Mouse (Mus musculus): ENCODE measurements at regions not wholly inside any gene's neighbourhood (a gene's known extent, or its start where the extent isn't known, plus 50 kb on each side); places are given as distances from the start of the nearest gene placed in this dataset.

DNA sequence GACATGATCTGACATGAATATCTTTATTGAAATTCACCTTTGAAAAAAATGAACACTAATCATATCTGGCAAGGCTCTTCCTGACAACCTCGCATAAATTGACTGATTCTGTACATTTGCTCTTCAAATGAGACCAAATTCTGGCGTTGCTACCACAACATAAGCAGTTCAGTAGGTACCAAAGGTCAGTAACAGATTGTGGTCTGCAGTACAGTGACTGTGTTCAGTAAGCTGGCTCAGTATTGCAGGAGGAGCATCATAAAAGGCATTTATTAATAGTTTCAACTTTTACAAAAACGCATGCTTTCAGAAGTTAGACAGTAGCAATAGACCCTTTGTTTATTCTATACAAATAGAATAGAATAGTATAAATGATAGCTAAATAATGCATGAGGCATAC, 226.7 kb upstream of the Dab2 start:
- ATAC-seq (replicated peaks; ENCODE audit: low FRiP score, poor library complexity, severe bottlenecking): no peak

DNA sequence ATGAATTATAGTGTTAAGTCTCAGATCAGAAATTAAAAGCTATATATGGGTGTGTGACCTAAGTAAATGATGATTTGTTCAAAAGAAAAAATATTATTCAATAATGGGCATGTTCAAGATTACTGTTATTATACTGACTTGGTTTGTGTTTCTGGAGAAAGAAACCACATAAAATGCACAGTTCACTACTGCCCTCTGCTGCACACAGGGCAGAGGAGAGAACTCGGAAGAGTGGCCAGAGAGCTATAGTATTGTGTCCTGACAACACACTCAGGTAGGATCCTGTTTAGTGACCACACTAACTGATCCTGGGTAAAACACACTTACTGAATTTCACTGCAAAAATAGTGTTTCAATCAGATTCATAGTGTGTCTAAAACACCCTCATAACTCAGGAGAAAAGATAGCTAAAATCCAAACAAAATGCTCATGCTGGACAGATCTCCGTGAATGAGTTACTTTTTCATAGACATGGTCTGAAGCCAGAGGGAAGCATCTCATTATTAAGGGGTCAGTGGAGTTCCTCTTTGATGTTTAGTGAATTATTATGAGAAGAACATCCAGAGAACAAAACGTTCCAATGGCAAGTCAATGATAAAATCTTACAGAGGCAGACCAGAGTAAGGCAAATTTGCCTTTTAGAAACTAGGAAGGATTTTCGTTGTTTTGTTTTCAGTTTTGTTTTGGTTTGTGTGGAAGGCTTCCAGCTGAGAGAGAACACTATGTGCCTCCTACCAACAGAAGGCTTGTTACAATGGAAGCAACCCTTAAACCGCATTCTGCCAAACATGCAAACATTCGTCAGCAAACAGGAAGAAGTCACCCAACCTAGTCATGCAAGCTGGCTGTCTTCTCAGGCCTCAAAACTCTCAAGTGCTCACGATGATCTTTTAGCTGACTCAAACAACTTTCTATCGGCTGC, 218.6 kb upstream of the Dab2 start:
- ATAC-seq (replicated peaks; ENCODE audit: low FRiP score, poor library complexity, severe bottlenecking): peak; percentile 96

DNA sequence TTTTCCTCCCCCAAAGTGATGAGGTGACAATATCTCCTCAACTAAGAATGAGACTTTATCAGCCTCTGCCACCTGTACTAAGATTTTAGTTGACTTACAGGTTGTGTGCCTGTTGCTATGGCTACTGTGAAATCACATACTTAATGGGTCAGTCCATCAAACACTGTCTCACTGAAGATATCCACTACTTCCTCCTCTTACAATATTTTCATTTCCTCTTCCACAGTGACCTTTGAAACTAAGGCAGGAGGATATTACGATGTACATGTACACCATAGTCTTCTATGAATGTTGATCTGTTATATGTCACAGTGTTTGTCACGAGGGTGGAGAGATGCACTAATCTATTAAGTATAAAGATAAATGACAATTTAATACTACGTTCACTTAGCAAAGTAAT, 212.4 kb upstream of the Dab2 start:
- ATAC-seq (replicated peaks; ENCODE audit: low FRiP score, poor library complexity, severe bottlenecking): no peak

DNA sequence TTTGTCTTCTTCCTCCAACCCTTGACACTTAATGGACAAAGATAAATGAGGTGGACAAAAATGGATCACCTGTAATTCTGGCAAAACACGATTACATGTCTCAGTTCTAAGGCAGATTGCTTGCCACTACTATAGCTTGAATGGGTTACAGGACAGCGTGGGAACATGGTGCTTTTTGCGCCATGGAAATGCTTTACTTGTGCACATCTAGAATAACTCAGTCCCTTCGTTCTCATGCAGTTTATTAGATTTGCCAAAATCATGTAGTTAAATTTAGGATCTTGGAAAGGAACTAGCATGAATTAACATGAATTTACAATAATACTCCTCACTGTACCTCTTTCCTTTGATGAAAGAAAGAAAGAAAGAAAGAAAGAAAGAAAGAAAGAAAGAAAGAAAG, 211.1 kb upstream of the Dab2 start:
- ATAC-seq (replicated peaks; ENCODE audit: low FRiP score, poor library complexity, severe bottlenecking): no peak

DNA sequence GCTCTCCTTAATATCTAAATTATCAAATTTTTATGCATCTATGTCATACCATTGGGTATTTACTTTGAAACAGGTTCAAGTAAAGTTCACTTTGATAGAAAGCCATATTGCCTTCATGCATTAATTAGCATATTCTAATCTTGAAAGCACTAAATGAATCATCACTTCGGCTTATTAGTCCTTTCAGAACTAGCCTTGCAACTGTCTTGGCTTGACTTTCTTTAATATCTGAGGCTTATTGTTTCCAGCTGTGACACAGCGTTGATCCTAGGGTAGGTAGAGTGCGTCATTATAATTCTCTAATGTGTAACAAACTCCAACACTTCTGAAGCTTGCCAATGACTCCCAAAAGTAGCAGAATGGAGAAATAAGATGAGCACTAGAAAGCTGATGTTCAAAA, 169.9 kb upstream of the Dab2 start:
- no peak for ATAC-seq (replicated peaks; ENCODE audit: low FRiP score, poor library complexity, severe bottlenecking)

DNA sequence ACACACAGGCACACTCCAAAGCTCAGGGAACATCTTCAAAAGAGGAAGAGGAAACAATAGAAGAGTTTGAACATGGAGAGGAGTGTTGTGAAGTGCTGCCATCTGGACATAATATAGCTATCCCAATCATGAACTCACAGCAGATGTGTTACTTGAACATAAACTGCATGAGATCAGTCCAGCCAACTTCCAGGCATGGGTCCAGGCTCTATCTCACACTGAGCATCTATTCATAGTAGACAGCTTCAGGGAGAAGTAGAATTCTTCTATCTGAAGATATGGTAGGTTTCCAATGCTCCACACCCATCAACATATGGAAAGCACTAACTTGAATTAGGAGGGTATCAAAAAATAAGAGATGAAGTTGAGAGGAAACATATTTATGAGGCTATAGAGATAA, 167.4 kb upstream of the Dab2 start:
- no peak for ATAC-seq (replicated peaks; ENCODE audit: low FRiP score, poor library complexity, severe bottlenecking)

DNA sequence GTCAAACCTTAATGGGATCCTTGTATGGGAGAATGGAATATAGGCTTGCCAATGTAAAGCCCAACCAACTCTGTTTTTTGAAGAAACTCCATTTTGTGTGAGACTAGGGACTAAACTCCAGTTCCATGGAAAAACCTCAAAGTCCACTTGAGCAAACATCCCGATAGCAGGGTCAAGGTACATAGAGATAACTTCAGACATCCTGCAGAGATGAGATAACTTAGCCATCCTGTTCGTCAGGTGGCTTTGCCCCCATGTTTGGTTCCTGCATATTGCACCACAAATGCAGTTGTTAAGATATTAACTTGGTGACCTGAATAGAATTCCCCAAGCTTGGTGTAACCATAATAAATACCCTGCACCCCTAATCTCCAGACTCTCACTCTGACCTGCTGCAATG, 154.5 kb upstream of the Dab2 start:
- no peak for ATAC-seq (replicated peaks; ENCODE audit: low FRiP score, poor library complexity, severe bottlenecking)

DNA sequence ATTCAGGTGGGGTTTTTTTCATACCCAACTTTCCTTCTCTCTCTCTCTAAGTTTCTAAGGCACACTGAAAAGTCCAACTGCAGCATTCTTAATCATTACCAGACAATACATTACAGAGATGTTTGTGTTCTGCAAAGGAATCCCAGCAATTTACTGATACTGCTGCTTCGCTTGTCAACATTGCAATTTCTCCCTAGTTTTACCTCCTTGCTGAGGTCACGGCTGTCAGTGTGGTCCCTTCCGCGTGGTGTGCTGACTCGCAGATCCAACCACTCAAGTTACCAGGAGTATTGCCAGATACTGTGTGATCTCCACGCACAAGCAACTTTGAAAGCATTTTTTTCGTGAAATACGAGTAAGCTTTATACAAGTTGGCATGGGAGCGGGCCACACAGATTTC, 144.9 kb upstream of the Dab2 start:
- ATAC-seq (replicated peaks; ENCODE audit: low FRiP score, poor library complexity, severe bottlenecking): no peak

DNA sequence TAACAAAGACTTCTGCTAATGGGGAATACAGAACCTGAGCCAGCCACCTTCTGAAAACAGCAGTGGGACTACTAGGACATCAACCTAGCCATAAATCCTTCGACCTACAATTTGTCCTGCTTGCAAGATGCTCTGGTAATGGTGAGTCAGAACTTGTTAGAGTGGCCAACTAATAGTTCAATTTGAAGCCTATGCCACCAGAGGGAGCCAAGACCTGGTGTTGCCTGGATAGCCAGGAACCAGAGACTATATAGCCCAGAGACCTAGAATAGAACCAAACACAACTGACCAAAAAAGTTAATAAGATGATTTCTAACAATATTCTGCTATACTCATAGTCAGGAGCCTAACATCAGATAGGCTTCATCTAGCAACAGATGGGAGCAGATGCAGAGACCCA, 119.3 kb upstream of the Dab2 start:
- ATAC-seq (replicated peaks; ENCODE audit: low FRiP score, poor library complexity, severe bottlenecking): no peak

DNA sequence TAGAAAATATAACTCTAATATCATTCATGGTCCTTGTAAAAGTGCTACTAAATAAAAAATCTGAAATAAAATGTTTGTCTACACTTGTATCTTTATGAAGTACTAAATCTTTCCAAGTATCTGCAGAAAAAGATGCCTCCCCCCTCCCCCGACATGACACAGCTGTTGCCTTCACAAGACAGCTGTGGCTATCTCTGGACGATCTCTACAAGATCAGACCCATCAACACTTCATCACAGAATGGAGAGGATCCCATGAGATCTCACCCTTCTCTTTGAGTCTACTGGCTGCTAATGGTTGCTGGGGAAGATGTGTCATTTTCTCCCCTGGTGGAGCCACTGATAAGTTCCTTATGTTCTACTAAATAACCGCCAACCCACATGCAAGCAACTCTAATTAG, 116.0 kb upstream of the Dab2 start:
- ATAC-seq (replicated peaks; ENCODE audit: low FRiP score, poor library complexity, severe bottlenecking): no peak

DNA sequence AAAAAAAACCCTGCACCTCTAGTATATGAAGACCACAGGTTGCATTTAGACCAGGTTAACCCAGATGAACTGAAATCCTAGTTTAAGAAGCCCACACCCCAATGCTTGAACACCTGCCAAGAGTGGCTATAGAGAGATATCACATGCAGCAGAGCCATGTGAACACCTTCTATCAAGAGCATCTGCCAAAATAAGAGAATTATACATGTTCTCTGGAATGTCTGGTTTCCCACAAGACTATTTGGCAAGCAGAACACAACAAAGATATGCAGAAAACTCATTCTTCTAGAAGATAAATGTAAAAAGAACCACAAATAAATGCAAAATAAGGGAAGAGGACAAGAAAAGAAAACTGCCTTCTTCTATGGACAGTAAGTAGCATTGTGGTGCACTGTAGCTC, 107.7 kb upstream of the Dab2 start:
- no peak for ATAC-seq (replicated peaks; ENCODE audit: low FRiP score, poor library complexity, severe bottlenecking)

DNA sequence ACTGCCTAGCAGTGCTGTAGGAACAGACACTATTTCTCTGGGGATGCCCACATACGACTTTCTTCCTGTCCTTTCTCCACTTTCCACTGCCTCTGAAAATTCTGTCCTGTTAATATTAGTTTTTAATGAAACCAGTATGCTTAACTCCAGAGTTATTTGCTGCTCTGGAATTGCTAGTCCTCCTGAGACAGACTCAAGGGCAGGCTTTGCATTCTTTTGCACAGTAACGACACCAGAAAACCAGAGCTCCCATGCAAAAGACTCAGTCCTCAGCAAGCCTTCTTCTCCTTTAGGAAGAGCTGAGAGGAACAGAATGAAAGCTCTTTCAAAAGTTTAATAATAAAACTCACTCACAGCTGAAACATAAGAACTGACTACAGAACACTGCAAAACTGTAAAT, 92.3 kb upstream of the Dab2 start:
- ATAC-seq (replicated peaks; ENCODE audit: low FRiP score, poor library complexity, severe bottlenecking): no peak

DNA sequence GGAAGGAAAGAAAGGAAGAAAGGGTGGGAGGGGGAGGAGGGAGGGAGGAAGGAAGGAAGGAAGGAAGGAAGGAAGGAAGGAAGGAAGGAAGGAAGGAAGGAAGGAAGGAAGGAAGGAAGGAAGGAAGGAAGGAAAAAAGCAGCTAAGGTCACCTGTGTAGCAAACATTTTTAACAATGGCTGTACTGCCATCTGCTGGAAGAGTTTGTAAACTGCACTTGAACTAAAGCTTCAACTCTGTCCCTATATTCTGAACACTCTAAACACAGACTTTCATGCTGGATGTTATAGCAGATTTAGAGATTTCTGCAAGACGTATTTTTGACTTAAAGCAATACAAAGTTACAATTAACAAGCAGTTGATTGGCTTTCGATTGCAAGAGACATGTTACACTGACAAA, 90.3 kb upstream of the Dab2 start:
- ATAC-seq (replicated peaks; ENCODE audit: low FRiP score, poor library complexity, severe bottlenecking): no peak; the same call in 1 of the 2 replicates

DNA sequence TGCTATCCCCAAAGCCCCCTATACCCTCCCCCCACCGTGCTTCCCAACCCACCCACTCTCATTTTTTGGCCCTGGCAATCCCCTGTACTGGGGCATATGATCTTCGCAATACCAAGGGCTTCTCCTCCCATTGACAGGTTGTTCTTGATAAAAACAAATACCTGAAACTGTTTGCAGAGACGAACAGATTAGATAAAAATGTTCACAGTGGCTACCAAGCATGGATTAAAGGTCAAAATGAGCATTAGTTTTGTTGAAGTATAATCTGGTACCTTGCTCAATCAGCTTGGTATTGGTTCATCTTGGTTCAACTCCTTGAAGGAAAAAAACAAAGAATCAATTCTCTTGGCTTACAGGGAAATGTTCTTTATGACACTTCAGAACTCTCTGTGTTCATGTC, 81.5 kb upstream of the Dab2 start:
- ATAC-seq (replicated peaks; ENCODE audit: low FRiP score, poor library complexity, severe bottlenecking): no peak

DNA sequence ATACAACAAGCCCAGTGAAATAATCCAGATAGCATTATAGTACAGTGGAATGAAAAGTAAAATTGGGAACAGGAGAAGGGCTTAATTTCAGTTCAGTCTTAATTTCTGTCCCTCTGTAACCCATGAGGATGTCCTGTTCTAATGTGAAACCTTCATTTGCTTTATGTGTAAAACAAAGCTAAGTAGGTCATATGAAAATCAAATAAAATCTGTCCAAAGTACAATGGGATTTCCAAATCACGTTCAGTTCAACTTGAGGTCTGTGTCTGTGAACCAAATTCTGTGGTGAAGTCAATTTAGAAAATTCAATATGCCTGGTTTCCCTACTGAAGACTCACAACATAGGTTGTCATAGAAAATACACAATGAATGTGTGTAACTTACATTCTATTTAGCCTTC, 74.4 kb upstream of the Dab2 start:
- ATAC-seq (replicated peaks; ENCODE audit: low FRiP score, poor library complexity, severe bottlenecking): no peak

DNA sequence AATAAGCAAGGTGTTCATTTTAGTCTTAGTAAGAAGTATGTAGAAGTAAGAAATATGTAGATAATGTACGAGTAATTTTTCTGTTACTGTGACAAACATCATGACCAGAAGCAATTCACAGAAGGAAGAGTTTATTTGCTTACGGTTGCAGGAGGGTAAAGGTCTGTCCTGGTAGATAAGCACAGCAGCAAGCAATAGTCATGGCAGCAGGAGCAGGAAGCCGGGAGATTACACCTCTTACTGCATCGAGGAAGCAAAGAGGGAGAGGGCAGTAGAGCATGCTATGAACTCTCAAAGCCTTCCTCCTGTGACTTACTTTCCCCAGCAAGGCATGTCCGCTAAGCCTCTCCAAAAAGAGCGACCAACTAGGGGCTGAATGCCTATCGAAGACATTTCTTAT, 69.0 kb upstream of the Dab2 start:
- ATAC-seq (replicated peaks; ENCODE audit: low FRiP score, poor library complexity, severe bottlenecking): peak; percentile 73

DNA sequence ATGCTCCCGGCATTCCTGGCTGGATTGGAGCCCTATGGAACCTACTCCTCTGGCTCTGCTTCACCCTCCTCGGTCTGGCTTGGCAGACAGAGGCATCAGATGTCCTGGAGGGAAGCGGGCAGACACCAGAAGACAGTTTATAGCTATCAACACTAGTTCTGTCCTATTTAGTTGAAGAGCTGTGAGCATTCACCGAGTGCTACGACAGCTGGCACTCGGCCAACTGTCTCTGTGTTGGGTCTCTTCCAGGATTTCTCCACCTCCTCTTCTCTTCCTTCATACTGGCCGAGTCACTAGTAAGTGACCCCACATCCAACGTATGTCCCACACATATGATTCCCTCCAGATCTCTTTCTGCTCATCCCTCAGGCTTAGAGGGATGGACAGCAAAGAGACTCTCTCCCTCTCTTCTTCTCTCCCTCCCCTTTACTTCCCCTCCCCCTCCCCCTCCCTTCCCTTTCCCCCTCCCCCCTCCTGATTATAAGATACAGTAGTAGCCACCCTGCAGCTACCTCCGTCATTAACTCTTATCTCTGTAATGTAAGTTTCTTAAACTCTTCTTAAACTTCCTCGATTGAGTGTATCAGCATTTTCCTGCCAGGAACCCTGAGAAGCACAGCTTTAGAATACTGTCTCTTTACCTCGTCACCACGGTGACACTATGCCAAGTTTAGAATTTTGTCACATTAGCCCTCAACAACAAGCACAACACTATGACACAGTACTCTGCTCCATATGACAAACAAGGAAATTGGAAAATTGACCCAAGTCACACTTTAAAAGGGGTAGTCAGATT, 68.1 kb upstream of the Dab2 start:
- ATAC-seq (replicated peaks; ENCODE audit: low FRiP score, poor library complexity, severe bottlenecking): no peak

DNA sequence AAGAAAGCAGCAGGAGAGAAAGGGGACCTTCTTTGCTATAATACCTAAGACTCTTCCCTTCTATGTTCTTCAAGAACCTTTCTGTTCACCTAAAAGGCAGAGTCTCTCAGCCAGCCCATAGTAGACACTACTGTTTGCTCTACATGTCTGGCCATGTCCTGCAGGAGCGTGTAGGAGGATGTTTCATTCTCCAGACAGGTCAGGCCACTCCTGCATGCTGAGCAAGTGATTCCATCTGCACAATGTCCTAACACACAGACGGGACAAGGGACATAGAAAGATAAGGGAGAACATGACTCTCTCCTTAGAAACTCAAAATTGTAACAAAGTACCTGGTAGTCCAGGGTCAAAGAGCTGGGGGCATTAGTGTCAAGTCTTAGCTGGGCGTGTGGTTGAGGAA, 66.0 kb upstream of the Dab2 start:
- no peak for ATAC-seq (replicated peaks; ENCODE audit: low FRiP score, poor library complexity, severe bottlenecking)

DNA sequence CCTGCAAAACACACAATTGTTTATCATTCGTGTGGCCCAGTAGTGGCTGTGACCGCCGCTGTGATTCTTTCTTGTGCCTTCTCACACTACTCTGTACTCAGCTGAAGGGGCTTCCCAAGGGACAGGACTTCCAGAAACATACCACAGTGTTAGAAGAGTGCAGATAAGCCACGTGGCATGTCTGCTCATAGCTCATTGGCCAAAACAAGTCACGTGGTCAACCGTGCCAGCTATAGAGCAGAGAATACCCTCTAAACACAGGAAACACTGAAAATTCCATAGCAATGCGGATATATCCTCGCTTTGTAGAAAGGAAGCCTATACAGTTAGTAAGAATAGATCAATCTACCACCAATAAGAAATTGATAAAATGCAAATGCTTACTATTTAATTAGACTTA, 63.0 kb upstream of the Dab2 start:
- ATAC-seq (replicated peaks; ENCODE audit: low FRiP score, poor library complexity, severe bottlenecking): no peak

DNA sequence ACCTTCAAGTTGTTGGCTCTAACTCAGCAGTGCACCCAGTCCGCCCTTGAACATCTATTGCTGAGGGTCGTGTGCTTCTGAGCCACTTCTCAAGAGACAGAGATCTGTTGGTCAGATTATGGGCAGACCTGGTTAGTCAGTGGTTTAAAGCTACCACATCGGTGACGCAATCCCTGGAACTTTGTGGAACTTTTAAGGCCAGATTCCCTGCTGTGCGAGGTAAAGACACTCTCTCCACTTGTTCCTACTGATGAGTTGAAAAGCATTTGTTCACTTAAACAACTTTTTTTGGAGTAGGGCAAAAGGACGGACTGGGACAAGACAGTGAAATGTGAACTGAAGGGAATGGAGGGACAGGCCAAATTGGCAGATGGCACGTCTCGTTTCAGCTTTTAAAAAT, 61.9 kb upstream of the Dab2 start:
- no peak for ATAC-seq (replicated peaks; ENCODE audit: low FRiP score, poor library complexity, severe bottlenecking)

DNA sequence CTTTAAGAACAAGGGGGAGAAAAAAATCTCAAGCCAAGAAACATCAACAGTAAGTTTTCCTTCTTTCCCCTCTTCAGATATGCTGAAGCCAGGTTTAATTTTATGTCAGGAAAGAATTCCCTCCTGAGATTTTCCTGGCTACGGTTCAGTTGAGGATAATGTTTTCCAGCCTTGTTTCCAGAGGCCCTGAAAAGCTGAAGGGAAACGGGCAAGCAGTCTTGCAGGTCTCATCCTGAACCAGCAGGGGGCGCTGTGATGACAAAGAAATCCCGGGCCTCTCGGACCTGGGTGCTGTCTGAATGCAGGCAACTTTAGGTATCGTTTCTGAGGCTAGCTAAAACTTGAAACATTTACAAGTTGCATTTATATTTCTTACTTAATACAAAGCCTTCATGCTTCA, 61.5 kb upstream of the Dab2 start:
- ATAC-seq (replicated peaks; ENCODE audit: low FRiP score, poor library complexity, severe bottlenecking): no peak
